Mouse (Mus musculus) left cerebral cortex, adult 2 months (tissue): Measurements from ENCODE around the gene Tmem39a. TPM values are rescaled to one million over a fixed set of nuclear protein-coding genes. Genes with fewer than 3 reads are reported as not detected.

ENCODE experiments used
- DNase-seq, 2 experiments: peaks; one replicate each; pipeline ENCODE4 v3.0.0; 2021 to 2022; ENCODE audit warnings: low spot score in 2 of 2, mixed read lengths in 1 of 2; ENCODE audit errors: extremely low spot score in 1 of 2
- H3K27ac ChIP-seq: fragments of 200-600 bp; 2 replicates; pipeline ENCODE4 v1.8.1; 2022
- H3K4me3 ChIP-seq: fragments of 200-600 bp; 2 replicates; pipeline ENCODE4 v1.8.1; 2022
- CTCF ChIP-seq: fragments of 200-600 bp; IDR thresholded peaks from 2 replicates; pipeline ENCODE4 v1.8.1; 2022; ENCODE audit warnings: antibody characterized with exemption, mild to moderate bottlenecking, moderate library complexity
- intact Hi-C: fragments of 180-260 bp; cut with DNase I; formaldehyde crosslinking; loops from one replicate; pipeline ENCODE4 v1.15.1; 2025
- total RNA-seq, 2 experiments: library from RNA; stranded (reverse); gene quantifications; 2 replicates each; pipeline ENCODE4 v1.2.3; 2021

Tmem39a gene
- total RNA-seq, 2 experiments from 2014 or later = 23.5 to 24.9 TPM

DNA sequence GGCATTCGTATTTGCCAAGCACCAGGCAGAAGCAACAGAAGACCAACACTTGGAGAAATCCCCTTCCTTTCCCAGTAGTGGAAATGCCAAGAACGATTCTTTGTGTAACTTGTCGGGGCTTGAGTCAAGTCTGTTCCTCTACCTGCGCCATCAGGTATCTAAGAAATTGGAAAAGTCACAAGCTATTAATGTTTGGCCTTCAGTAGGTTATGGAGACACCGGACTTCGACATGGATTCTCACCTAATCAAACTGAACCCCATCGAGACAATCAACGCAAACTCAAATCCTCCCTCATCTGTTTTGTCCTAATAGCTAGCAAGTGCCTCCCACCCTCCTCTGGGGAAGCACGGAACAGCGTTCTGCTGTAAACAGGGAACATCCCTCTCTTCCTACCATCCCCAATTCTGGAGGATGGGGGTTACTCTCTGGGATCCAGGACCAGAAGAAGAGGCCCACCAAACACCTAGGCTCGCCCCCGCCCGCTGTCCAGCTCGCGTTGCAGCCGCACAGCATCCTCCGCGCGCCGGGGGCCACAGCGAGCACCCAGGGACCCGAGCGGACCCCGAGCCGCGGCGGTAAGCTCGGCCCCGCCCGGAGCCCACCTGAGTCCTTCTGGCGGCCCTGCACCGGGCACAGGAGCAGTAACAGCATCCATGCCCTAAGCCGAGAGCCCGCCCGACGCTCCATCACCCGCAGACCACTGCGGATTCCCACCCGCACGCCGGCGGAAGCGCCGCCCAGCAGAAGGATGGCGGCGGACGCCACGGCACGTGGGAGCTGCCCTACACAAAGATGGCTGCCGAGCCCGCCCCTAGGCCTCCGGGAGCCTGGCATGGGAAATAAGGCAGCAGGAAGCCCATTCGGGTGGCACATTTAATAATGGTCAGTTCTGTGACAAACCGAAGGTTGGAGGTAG is 8.8 kb upstream of the Tmem39a start, which contains the start of gene Poglut1:
Gene Poglut1 (minus strand): TSS at position 780 of the 918 bp plus-strand sequence.
- DNase-seq = peak; percentile 83 to 84
- intact Hi-C loops = loop anchor here (1.0 kb wide), 1 partner anchor 13 kb away; no protein-coding TSS in a partner anchor
- peak within 1 kb of the TSS; percentile 64 for H3K4me3 ChIP-seq
- no peak; the same call in 1 of the 2 replicates for TF ChIP-seq CTCF
- H3K27ac ChIP-seq = peak within 1 kb of the TSS; percentile 94

DNA sequence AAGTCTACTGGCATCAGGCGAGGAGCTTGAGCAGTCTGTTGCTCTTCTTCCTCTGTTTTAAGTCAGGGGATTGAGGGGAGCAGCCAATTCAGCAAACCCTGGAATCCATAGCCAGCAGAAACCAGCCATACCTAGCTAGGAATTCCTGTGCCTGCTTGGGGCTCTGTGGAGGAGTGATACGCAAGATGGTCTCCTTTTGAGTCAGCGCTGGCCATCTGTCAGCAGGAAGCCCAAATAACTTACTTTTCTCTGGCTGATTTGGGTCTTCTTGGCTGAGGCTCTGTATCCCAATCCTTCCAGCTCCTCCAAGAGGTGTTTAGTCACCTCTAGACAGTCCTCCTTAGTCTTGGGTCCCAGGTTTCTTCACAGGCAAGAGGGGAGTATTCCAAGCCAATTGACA is 2.5 kb upstream of the Tmem39a start:
- intact Hi-C loops = no loop called here
- H3K27ac ChIP-seq = no peak overlapping the region
- no peak for DNase-seq
- no peak for TF ChIP-seq CTCF
- H3K4me3 ChIP-seq = no peak overlapping the region

DNA sequence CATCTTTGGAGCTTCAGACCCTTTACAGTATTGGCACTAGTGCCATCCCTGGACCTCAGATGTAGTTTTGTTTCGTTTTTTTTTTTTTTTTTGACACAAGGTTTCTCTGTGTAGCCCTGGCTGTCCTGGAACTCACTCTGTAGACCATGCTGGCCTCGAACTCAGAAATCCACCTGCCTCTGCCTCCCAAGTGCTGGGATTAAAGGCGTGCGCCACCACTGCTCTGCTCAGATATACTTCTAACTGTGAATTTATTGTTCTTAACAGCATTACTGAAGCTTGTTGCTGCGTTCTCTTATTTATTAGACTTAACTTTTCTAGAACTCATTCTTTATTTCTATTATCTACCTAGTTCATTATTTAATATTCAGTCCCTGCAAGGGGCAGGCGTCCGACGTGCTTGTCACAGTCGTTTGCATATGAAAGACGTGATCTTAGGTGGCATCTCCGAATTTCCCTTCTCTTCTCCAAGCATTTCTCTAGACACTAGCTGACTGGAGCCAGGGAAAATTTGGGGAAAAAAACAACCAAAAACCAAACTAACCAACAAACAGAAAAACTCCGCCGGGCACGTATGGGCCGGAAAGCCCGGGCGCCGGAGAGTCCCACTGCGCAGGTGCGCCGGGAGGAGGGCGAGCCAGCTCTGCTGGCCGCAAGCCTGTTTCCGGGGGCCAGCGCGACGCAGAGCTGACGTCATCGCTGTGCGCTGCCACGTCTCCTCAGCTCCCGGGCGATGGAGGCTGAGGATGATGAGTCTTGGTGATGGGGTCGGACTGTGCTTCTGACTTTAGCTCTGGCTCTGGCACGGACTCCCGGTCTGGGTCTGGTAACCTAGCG is 3.9 kb downstream of the Tmem39a start:
- TF ChIP-seq CTCF = no peak
- H3K4me3 ChIP-seq = peak overlapping the region; percentile 92
- H3K27ac ChIP-seq = peak overlapping the region; percentile 83
- intact Hi-C loops = loop anchor here (1.0 kb wide), 2 partner anchors 12 to 40 kb away; partner anchors contain the start of genes Poglut1 and Timmdc1
- DNase-seq = peak; percentile 97 to 98

DNA sequence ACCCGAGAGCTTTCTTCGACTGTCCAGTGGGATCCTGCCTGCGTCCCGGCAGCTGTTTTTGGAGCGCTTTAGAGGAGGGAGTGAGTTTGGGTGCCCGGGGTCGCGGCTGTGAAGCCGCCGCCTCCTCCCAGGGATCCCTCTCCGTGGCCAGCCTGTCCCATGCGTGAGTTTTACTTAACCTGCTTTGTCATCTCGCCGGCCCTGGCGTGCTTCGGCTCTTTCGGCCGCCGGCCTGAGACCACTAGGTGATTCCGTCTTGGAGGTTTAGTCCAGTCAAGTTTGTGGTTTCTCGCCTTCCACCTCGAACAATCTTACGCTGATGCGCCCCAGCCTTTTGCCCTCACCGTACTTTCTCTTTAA is 4.5 kb downstream of the Tmem39a start:
- Histone ChIP-seq H3K4me3 (peak overlapping the region; percentile 92), H3K27ac (peak overlapping the region; percentile 83)
- TF ChIP-seq CTCF = no peak
- DNase-seq = no peak
- intact Hi-C loops = loop anchor here (1.0 kb wide), 2 partner anchors 13 to 41 kb away; partner anchors contain the start of genes Poglut1 and Timmdc1

DNA sequence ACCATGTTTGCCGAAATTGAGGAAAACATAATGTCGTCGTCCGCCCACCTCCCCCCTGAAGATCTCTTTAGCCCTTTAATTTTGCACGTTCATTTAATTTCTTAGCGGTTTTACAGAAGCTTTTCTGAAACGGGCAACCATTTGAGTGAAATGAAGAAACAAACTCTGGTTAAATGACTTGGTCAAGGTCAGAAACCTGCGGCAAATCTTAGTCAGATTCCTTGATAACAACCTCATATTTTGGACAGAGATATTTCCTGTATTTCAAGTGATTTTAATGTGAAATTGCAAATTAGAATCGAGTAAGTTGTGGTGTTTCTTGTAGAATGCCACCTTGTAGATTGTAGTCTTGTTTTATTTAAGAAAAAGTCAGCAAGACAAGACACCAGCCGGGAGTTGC is 5.0 kb downstream of the Tmem39a start:
- Histone ChIP-seq H3K4me3 (peak overlapping the region; percentile 92), H3K27ac (no peak overlapping the region)
- TF ChIP-seq CTCF = no peak
- intact Hi-C loops = no loop called here
- DNase-seq = no peak

DNA sequence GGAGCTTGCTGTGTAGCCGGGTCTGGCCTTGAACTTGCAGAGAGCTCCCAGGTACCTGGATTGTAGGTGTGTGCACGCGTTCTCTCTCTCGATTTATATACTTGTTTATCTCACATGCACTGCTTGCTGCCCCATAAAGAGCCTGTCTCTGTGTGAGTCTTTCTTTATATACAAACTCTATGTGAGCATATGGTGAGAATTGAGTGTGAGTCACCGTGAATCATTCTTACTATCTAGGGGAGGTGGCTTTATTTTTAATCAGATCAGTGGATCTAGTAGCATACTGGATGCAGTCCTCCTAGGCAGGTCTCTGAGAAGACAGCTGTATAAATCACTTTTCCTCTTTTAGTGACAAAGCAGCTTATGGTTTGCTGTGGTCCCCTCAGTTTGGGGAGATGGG is 9.7 kb downstream of the Tmem39a start:
- intact Hi-C loops = no loop called here
- DNase-seq = no peak

DNA sequence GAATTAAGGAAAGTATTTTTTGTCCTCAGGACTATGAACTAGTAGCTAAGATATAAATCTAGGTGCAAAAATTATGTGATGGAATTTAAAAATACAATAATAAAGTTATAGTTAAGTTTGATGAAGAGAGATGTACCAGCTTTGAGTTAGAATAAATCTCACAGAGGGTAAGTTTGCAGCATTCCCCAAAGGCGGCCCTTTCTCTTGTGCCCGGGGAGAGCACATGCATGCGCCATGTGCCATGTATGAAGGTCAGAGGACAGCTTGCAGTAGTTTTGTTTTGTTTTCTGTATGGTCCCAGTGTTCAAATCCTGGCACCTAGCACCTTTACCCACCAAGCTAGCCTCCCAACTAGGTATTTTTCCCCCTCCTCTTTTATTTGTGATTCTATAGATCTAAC is 13.0 kb downstream of the Tmem39a start:
- intact Hi-C loops = no loop called here
- Histone ChIP-seq H3K4me3 (no peak overlapping the region), H3K27ac (no peak overlapping the region)
- TF ChIP-seq CTCF = no peak
- DNase-seq = no peak

More for the DNA sequence above, 9.7 kb downstream of the Tmem39a start:
- no peak for TF ChIP-seq CTCF
- Histone ChIP-seq H3K4me3 (no peak overlapping the region), H3K27ac (no peak overlapping the region)

DNA sequence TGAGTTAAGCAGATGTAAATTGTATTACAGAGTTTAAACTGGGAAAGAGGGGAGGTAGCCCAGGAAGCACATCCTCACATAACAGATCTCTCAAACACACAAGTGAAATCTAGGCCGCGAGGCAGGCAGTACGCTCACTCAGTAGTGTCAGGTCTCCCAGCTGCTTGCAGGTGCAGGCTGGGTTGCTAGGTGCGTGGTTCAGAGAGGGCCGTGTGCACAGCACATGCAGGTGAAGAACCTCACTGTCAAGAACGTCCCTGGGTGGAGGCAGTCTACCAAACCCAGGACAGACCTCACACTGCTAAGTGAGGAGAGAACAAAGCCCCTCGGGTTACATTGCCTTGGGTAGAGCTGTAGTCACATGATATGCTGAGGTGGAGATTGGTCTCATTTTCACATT is 26.3 kb downstream of the Tmem39a start:
- TF ChIP-seq CTCF = no peak
- DNase-seq = no peak
- intact Hi-C loops = no loop called here
- no peak overlapping the region for H3K27ac ChIP-seq
- no peak overlapping the region for H3K4me3 ChIP-seq

DNA sequence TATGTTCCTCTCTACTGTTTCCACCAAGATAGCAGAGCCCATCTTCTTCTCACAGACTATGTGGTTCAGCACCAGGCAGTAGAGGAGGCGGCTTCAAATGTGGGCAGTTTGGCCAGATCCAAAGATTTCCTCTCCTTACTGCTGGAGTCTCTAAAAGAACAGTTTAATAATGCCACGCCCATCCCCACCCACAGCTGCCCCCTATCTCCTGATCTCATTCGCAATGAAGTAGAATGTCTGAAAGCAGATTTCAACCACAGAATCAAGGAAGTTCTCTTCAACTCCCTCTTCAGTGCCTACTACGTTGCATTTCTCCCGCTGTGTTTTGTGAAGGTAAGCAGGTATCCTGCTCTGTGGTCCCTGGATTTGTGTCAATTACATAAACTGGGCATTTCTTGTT is 26.7 kb downstream of the Tmem39a start:
- intact Hi-C loops = no loop called here
- no peak for TF ChIP-seq CTCF
- H3K4me3 ChIP-seq = no peak overlapping the region
- H3K27ac ChIP-seq = no peak overlapping the region
- DNase-seq = no peak

DNA sequence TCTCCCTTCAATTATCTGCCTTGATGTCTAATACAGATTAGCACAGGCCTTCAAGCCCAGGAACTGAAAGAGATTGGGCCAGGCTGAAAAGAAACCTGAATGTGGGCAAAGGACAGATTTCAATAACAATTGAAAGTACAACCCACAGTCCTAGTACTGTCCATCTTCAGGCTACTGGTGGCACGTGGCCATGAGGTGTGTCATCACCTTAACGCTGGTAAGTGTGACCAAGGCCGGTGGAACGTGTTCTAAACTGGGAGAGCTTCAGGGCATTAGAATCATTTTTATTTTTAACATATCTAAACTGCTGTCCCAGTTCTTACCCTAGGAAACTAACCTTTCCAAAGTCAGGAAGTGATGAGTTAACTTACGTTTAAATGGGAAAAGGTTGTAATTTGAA is 28.7 kb downstream of the Tmem39a start:
- no peak for TF ChIP-seq CTCF
- no peak for DNase-seq
- Histone ChIP-seq H3K27ac (no peak overlapping the region), H3K4me3 (no peak overlapping the region)
- intact Hi-C loops = no loop called here

DNA sequence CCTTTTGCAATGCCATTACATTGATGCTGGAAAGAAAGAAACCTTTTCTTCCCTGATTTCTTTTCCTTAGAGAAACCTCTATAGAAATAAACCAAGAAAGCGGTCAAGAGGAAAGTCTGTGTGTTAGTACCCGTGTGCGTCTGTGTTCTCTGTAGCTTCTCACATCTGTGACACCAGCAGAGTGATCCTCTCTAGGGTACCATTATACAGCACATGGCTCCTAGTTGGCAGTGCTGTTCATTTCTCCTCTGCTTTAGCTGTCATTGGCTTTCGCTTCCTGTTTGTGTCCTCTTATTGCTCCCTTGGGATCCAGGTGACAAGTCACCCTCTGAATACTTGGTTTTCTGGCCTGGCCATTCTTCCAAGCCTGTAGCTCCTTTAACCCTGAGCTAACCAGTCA is 29.1 kb downstream of the Tmem39a start:
- TF ChIP-seq CTCF = no peak
- intact Hi-C loops = no loop called here
- H3K27ac ChIP-seq = no peak overlapping the region
- DNase-seq = no peak
- no peak overlapping the region for H3K4me3 ChIP-seq

DNA sequence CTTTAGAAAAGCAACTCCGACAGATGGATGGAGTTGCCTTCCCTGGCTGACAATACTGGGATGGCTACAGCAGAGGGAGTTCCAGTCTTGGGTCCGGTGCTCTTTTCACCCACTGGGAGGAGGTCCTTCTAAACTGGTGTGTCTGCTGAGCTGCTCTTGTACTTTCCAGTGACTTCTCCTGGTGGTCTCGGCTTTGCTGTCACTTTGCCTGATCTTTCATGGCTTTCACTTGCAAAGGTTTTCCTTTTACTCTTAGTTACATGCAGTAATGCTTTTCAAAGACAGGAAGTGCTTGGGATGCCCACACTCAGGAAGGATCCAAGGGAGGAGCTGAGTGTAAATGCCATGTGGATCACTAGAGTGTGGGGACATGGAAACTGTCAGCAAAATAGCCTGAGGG is 33.0 kb downstream of the Tmem39a start:
- intact Hi-C loops = no loop called here
- DNase-seq = no peak
- H3K27ac ChIP-seq = peak overlapping the region; percentile 50
- no peak; the same call in none of the 2 replicates for TF ChIP-seq CTCF
- H3K4me3 ChIP-seq = no peak overlapping the region
